Mouse (Mus musculus): ENCODE data around the gene Rb1. TPM values are rescaled to one million over a fixed set of nuclear protein-coding genes. Genes with fewer than 3 reads are reported as not detected.

Gene Rb1
- polyA plus RNA-seq, 1 experiment = 51.3 TPM

GRCm38 (mm10) chr14:73175814-73176213 is 149.8 kb downstream of the Rb1 start:
- Histone ChIP-seq H3K27ac (ENCODE audit: insufficient read depth, low read length) (no peak overlapping the region), H3K9me3 (replicated peaks; ENCODE audit: control insufficient read depth, insufficient read depth, low read length, poor library complexity, severe bottlenecking) (no peaks in the 10 kb centered on the region), H3K4me3 (ENCODE audit: low read depth, low read length) (no peak overlapping the region), H3K27me3 (ENCODE audit: control insufficient read depth, insufficient read depth, low read length, poor library complexity, severe bottlenecking) (no peaks in the 10 kb centered on the region), H3K36me3 (ENCODE audit: control insufficient read depth, insufficient read depth, low read length, poor library complexity, severe bottlenecking) (no peaks in the 10 kb centered on the region), H3K4me1 (ENCODE audit: control insufficient read depth, insufficient read depth, low read length) (no peaks in the 10 kb centered on the region), H3K9ac (ENCODE audit: low read depth, poor library complexity, severe bottlenecking) (no peak overlapping the region)
- no peak for TF ChIP-seq CTCF (IDR thresholded peaks at IDR 0.05; ENCODE audit: low read depth, low read length)
- TF ChIP-seq POLR2A (IDR thresholded peaks at IDR 0.05; ENCODE audit: insufficient read depth, low read length) = no peak
- no peak for TF ChIP-seq EP300 (IDR thresholded peaks at IDR 0.05; ENCODE audit: insufficient read depth, low read depth, low read length)

- Histone ChIP-seq H3K27ac (ENCODE audit: insufficient read depth, low read length) (no peak overlapping the region), H3K36me3 (ENCODE audit: control insufficient read depth, insufficient read depth, low read length, poor library complexity, severe bottlenecking) (no peaks in the 10 kb centered on the region), H3K9me3 (replicated peaks; ENCODE audit: control insufficient read depth, insufficient read depth, low read length, poor library complexity, severe bottlenecking) (no peaks in the 10 kb centered on the region), H3K27me3 (ENCODE audit: control insufficient read depth, insufficient read depth, low read length, poor library complexity, severe bottlenecking) (no peaks in the 10 kb centered on the region), H3K9ac (ENCODE audit: low read depth, poor library complexity, severe bottlenecking) (no peak overlapping the region), H3K4me1 (ENCODE audit: control insufficient read depth, insufficient read depth, low read length) (no peaks in the 10 kb centered on the region), H3K4me3 (ENCODE audit: low read depth, low read length) (no peak overlapping the region)
- no peak for TF ChIP-seq POLR2A (IDR thresholded peaks at IDR 0.05; ENCODE audit: insufficient read depth, low read length)
These were observed 150.6 kb downstream of the Rb1 start for GRCm38 (mm10) chr14:73175031-73175430.

GRCm38 (mm10) chr14:73174091-73174995 is 151.3 kb downstream of the Rb1 start:
- no peaks in the 10 kb centered on the region for H3K27me3 ChIP-seq (ENCODE audit: control insufficient read depth, insufficient read depth, low read length, poor library complexity, severe bottlenecking)
- no peaks in the 10 kb centered on the region for H3K9me3 ChIP-seq (replicated peaks; ENCODE audit: control insufficient read depth, insufficient read depth, low read length, poor library complexity, severe bottlenecking)
- H3K4me3 ChIP-seq (ENCODE audit: low read depth, low read length) = no peak overlapping the region
- H3K27ac ChIP-seq (ENCODE audit: insufficient read depth, low read length) = no peak overlapping the region
- TF ChIP-seq POLR2A (IDR thresholded peaks at IDR 0.05; ENCODE audit: insufficient read depth, low read length) (no peak), EP300 (IDR thresholded peaks at IDR 0.05; ENCODE audit: insufficient read depth, low read depth, low read length) (no peak), CTCF (IDR thresholded peaks at IDR 0.05; ENCODE audit: low read depth, low read length) (no peak)
- no peaks in the 10 kb centered on the region for H3K4me1 ChIP-seq (ENCODE audit: control insufficient read depth, insufficient read depth, low read length)
- H3K9ac ChIP-seq (ENCODE audit: low read depth, poor library complexity, severe bottlenecking) = no peak overlapping the region
- H3K36me3 ChIP-seq (ENCODE audit: control insufficient read depth, insufficient read depth, low read length, poor library complexity, severe bottlenecking) = no peaks in the 10 kb centered on the region

GRCm38 (mm10) chr14:73173662-73174061 is 152.0 kb downstream of the Rb1 start:
- Histone ChIP-seq H3K27me3 (ENCODE audit: control insufficient read depth, insufficient read depth, low read length, poor library complexity, severe bottlenecking) (no peaks in the 10 kb centered on the region), H3K9ac (ENCODE audit: low read depth, poor library complexity, severe bottlenecking) (no peak overlapping the region), H3K27ac (ENCODE audit: insufficient read depth, low read length) (no peak overlapping the region), H3K4me3 (ENCODE audit: low read depth, low read length) (no peak overlapping the region), H3K4me1 (ENCODE audit: control insufficient read depth, insufficient read depth, low read length) (no peaks in the 10 kb centered on the region), H3K36me3 (ENCODE audit: control insufficient read depth, insufficient read depth, low read length, poor library complexity, severe bottlenecking) (no peaks in the 10 kb centered on the region), H3K9me3 (replicated peaks; ENCODE audit: control insufficient read depth, insufficient read depth, low read length, poor library complexity, severe bottlenecking) (no peaks in the 10 kb centered on the region)
- TF ChIP-seq EP300 (IDR thresholded peaks at IDR 0.05; ENCODE audit: insufficient read depth, low read depth, low read length) (no peak), POLR2A (IDR thresholded peaks at IDR 0.05; ENCODE audit: insufficient read depth, low read length) (no peak), CTCF (IDR thresholded peaks at IDR 0.05; ENCODE audit: low read depth, low read length) (no peak)

GRCm38 (mm10) chr14:73172196-73173011 is 153.2 kb downstream of the Rb1 start:
- TF ChIP-seq EP300 (IDR thresholded peaks at IDR 0.05; ENCODE audit: insufficient read depth, low read depth, low read length) (no peak), CTCF (IDR thresholded peaks at IDR 0.05; ENCODE audit: low read depth, low read length) (no peak), POLR2A (IDR thresholded peaks at IDR 0.05; ENCODE audit: insufficient read depth, low read length) (no peak)
- Histone ChIP-seq H3K4me3 (ENCODE audit: low read depth, low read length) (no peak overlapping the region), H3K36me3 (ENCODE audit: control insufficient read depth, insufficient read depth, low read length, poor library complexity, severe bottlenecking) (no peaks in the 10 kb centered on the region), H3K27me3 (ENCODE audit: control insufficient read depth, insufficient read depth, low read length, poor library complexity, severe bottlenecking) (no peaks in the 10 kb centered on the region), H3K9ac (ENCODE audit: low read depth, poor library complexity, severe bottlenecking) (no peak overlapping the region), H3K4me1 (ENCODE audit: control insufficient read depth, insufficient read depth, low read length) (no peaks in the 10 kb centered on the region), H3K27ac (ENCODE audit: insufficient read depth, low read length) (no peak overlapping the region), H3K9me3 (replicated peaks; ENCODE audit: control insufficient read depth, insufficient read depth, low read length, poor library complexity, severe bottlenecking) (no peaks in the 10 kb centered on the region)
